Mouse (Mus musculus) skeletal muscle tissue, adult 2 months (tissue): ENCODE results near the gene Tubb3.

ENCODE experiments used
- DNase-seq: peaks from one replicate; pipeline ENCODE4 v3.0.0-alpha.2; 2012; ENCODE audit warnings: low read depth, low spot score

Tubb3 gene

DNA sequence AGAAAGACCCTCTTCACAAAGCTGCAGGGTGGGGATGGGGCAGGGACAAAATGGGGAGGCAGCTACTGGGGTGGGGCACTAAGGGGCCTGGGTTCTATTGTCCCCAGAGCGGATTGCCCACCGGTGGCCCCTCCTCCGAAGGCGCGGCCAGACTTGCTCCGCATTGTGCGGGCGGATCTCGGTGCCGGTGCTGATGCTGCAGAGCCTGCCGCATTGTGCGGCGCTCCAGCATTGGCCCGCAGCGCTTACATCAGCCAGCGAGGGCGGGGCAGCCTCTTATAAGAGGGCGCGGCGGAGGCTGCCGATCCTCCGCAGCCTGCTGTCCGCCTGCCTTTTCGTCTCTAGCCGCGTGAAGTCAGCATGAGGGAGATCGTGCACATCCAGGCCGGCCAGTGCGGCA, at the start of gene Tubb3:
TSS of gene Tubb3 (plus strand) at position 179 of the 400 bp plus-strand sequence.
- no peak for DNase-seq

DNA sequence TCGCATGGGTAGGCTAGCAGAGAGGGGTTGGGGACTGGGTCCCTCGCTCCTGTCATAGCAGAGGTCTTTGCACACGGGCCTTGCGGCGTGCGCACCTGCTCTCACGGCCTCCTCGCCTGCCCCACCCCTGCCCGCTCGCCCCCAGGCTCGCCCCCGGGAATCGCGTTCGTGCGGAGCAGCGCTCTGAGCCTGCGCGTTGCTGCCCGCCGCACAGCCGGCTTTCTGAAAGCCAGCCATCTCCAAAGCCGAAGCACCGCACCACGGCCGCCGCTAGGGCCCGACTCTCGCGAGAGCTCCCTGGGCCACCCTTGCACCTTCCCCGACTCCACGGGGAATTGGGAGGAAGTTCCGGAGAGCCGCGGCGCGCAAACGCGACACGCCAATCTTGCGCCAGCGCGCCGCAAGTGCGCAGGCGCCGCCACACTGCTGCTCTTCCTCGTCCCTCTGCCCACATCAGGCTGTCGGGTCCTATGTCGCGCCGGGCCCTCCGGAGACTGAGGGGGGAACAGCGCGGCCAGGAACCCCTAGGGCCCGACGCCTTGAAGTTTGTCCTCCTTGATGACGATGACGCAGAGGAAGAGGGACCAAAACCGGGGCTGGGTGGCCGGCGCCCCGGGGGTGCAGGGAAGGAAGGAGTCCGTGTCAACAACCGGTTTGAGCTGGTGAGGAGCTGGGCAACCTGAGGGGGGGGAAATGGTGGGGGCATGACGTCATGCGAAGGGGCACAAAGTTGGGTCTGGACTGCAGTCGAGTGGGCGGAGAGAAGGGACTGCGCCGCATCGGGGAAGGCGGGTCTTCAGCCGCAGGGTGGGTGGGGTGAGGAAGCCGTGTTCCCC, 37.6 kb upstream of the Tubb3 start, which contains the start of gene Tcf25:
TSS of gene Tcf25 (plus strand) at position 351 of the 836 bp plus-strand sequence.
- peak; percentile 98 for DNase-seq

DNA sequence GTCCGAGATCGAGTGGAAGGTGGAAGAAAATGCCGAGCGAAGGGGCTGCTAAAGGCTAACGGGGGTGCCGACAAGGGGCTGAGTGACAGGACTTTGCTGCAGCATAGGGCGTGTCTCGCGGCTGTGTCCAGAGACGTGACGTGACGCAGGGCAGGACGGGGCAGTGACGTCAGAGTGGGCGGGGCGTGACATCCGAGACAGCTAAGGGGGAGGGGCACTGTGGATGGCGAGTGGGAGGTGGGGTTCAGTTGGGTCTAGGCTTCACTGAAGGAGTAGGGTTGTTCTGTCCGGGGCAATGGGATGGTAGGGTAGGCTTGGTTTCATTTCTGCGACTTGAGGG, 37.0 kb upstream of the Tubb3 start:
- peak; percentile 91 for DNase-seq

DNA sequence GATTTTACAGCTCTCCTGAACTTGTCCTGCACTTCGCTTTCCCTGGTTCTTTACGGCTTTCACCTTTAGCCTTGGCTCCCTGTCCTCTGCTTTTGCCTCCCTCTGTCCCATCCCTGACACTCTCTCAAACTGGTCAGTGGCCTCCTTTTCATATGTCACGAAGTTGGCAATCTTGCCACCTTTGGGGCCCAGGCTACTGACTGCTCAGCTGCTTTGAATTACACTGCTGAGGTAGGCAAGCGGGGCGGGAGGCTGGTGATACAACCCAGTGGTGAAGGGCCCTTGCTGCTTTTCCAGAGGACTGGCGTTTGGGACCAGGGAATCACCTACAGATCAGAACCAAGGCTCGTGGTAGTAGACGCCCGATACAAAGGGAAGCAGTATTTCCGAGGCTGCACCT, 35.5 kb upstream of the Tubb3 start:
- DNase-seq: peak; percentile 68

DNA sequence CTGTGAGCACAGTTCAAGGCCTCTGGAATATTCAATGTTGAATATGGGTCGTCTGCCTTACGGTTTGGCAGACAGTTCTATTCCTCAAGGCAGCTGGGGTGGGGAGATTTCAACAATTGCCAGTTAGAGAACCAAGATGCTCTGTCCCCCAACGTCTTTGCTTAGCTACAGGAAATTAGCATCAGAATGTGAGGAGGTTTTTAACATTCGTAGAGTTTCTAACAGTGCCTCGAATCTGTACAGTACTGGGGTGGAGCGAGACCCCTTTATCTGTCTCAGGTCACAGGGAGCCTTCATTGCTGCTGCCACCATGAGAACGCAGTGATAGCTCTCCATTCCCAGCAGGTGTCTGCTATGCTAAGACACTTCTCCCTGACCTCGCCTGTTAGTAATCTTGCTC, 35.1 kb upstream of the Tubb3 start:
- no peak for DNase-seq

DNA sequence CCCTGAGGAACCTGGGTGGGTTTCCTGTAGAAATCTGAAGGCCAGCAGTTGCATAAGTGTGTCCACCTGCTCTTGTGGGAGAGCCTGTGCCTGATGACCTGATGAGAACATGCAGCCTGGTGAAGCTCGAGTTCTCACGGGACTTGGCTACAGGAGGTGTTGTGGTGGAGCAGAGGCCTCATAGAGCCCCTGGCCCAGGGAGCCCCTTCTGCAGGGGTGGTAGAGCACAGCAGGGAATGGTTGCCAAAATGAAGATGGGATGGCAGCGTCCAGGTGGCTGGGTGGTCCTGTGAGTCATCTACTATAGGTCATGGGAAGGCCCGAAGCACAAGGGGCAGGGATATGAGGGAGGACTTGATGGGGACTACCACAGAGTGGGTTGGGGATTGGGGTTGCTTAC, 29.5 kb upstream of the Tubb3 start:
- DNase-seq: no peak

DNA sequence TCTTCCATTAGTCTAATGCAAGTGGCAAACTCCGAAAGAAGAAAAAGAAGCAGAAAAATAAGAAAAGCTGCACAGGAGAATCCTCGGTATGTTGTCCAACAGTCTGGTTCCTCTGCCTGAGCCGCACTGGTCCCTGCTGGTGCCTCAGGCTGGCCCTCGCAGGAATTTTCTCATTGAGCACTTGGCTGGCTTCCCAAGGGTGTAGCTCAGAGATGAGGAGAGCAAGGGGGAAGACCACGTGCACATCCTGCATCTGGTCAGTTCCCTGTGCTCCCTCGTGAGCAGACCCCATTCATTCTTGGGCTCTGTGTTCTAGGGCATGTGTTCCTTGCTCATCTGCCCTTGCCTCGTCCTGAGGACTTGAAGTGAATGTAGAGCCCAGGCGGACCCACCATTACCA, 28.7 kb upstream of the Tubb3 start:
- DNase-seq: no peak

DNA sequence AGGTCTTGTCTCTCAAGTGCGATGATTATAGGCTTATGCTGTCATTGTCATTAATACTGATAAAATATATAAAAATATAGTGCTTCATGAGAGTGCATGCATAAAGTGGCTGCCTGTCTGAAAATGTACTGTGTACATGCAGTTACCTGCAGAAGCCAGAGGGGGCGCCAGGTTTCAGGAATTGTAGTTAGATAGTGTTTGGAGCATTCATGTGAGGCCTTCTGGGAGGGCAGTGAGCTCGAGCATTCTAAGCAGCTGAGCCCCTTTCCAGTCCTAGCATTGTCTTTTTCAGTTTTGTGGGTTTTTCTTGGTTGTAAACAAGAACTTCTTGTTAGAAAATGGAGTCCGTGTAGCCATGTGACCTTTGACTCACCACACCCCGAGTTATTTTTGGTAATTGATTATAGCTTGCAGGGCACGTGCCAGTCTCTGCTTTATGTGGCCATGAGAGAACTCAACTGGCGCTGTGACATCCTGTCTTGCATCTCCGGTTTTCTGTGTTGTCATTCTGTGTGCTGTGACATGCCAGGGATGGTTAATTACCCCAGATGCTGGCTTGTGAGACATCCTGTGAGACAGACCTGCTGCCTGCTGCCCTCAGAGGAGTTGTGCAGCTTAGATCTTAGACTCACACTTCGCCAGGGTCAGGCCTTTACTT, 26.2 kb upstream of the Tubb3 start:
- no peak for DNase-seq

DNA sequence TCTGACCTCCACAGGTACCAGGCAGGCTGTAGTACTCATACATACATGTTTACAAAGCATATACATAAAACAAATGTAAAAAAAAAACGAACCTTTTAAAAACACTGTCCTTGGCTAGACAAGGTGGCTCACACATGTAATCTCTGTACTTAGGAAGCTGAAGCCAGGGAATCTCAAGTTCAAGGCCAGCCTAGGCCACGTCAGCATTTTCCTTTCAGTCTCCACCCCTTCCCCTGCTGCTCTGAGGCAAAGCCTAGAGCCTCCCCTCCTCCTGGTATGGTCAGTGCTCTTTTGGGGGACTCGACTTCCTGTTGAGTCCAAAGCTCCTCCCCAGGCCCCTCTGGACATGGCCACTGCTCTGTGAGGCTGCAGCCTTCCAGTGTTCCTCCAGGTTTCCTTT, 24.2 kb upstream of the Tubb3 start:
- no peak for DNase-seq

DNA sequence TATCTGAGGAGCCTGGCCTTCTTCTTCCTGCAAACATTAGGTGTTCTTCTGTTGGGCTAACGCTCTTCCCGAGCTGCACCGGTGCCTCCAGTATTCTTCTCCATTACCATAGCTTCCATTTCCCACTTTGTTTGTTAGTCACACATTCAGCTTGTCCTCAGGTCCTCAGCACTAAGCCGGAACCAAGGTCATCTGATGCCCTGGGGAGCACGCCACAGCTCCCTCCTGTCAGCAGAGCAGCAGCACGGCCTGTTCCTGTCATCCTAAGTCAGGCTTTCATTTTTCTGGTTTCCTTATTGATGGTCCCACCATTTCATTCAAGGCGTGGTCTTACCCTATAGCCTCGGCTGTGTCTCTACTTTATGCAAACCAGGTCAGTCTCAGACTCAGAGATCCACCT, 23.4 kb upstream of the Tubb3 start:
- no peak for DNase-seq

DNA sequence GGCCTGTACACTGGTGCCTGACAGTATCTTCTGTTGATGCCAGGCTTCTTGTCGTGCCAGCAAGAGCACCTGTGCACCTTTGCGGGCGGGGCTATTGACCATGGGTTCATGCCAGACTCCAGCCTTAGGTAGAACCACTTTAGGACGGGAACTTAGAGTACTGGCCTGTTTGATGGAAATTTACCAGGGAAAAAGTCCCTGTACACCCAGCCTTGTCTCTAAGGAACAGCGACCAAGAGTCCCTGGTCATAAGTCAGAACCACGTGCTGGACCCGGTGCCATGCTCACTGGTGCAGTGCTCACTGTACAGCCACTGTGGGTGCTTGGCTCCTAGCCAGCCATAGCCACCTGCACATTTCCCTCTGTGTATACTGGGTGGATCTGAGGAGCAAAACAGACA, 22.2 kb upstream of the Tubb3 start:
- no peak for DNase-seq

DNA sequence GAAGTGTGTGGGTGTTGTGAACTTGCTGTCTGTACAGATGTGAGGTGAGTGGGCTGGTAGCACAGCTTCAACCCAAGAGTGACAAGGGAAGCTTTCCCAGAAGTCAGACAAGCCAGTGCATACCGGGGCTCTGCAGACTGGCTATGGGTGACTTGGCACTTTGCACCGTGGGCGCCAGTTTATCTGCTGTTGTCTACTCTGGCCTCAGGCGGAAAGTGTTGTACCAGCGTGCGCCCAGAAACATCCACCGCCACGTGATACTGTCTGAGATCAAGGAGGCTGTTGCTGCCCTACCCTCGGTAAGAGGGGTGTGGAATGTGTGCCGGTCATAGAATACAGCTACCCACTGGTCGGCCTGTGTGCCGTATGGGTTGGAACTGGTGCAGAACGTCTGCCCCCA, 12.9 kb upstream of the Tubb3 start:
- DNase-seq: no peak

DNA sequence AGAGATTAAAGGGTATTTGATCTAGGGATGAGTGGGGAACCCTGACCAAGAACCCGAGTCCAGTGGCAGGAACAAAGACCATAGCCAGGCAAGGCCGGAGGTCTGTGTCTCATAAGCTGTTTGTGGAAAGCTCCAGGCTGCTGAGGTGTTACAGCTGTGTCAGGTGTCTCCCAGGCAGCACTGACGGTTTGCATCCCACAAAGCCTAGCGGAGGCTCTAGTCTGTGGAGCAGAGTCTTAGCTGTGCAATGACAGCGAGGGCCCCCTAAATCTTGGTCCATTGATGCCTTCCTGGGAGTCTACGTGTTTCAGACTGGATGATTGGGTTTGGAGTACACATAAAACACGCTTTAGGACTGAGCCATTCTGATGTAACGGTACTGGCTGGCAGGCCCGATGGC, 9.3 kb upstream of the Tubb3 start:
- no peak for DNase-seq

DNA sequence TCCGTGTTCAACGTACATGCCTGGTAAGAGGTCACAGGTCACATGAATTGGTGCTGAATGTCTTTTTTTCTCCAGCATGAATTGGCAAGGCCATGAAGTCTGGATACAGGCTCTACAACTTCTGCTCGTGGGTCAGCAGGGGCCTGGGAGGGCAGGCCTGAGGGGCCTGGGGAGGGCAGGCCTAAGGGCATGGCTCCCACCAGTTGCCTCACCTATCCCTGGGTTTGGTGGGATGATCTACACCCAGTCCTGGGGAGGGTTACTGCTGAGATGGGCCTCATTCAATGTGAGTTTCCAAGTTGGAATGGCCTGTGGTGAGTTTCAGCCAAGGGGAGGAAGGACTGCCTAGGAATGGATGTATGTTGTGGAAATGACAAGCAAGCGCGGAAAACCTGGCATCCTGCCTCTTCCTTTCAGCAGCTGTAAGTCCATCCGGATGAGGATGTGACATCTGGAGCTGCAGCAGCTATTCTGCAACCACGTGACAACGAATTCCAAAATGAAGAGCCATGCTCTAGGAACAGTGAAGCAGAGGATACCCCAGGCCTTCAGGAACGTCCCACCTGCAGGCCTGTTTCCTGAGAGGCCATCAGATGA, 8.4 kb upstream of the Tubb3 start:
- no peak for DNase-seq

DNA sequence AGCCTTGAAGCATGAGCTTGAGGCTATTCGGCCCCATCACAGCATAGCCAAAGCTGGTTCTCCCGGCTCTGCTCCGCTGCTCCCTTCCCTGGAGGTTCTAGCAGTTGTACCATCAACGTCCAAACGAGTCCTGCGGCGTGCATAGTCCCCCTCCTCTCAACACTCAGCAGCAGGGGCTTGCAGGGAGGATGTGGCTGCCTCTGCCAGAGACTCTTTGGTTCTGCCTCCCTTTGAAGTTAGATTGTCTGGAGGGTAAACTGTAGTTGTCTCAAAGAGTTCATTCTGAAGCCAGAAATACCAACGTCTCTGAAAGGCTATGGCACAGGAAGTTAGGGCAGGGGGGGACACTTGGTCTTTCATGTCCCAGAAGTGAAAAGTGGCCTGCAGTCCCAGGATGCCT, 6.7 kb upstream of the Tubb3 start:
- DNase-seq: no peak

DNA sequence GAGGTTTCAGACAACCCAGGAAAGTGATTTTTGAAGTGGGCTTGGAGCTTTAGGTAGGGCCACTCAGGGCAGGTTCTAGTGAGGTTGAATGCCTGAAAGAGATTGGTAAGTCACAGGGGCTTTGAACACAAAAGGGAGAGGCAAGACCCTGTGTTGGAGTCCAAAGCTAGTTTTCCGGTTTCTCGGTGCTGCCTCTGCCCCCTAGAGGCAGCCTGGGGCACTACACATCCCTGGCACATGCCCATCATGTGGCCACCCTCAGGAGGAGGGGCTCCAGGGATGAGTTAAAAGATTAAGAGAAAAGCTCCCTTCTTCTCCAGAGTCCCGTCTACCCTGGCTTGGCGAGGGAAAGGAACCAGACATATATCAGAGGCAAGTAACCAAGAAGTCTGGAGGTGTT, 4.4 kb upstream of the Tubb3 start, which contains the start of gene Mc1r:
TSS of gene Mc1r (plus strand) at position 322 of the 400 bp plus-strand sequence.
- DNase-seq: no peak

DNA sequence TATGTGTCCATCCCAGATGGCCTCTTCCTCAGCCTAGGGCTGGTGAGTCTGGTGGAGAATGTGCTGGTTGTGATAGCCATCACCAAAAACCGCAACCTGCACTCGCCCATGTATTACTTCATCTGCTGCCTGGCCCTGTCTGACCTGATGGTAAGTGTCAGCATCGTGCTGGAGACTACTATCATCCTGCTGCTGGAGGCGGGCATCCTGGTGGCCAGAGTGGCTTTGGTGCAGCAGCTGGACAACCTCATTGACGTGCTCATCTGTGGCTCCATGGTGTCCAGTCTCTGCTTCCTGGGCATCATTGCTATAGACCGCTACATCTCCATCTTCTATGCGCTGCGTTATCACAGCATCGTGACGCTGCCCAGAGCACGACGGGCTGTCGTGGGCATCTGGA, 3.6 kb upstream of the Tubb3 start:
- no peak for DNase-seq

DNA sequence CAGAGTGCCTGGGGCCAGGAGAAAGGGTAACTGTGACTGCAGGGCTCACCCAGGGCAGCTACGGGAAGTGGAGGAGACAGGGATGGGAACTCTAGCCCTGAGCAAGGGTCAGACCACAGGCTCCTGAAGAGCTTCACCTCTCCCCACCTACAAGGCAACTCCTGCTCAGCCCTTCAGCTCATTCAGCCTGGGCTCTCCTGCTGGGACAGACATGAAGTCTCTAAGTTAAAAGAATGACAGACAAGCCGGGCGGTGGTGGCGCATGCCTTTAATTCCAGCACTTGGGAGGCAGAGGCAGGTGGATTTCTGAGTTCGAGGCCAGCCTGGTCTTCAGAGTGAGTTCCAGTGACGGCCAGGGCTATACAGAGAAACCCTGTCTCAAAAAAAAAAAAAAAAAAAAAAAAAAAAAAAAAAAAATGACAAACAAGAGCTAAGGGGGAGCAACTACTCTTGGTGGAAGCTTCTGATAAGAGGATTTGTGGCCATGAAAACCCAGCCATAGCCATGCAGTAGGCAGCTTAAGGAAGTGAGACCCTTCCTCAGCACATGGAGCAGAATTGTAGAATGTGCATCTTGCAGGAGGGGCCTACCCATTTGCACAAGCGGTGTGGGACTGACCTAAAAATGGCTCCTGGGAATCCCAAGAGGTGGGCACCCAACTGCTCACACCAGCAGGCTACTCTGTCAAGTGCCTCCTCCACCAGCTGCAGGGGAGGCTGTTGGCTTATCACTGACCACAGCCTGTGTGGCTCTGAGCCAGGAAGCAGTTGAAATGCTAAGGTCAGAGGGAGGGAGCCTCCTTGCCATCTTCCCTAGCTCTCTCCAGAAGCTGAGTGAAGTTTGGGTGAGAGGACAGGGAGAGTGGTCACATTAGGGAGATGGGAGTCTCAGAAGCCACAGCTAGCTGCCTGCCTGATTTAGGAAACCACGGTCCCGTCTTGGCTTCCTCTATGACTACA, 2.4 kb upstream of the Tubb3 start:
- DNase-seq: no peak

DNA sequence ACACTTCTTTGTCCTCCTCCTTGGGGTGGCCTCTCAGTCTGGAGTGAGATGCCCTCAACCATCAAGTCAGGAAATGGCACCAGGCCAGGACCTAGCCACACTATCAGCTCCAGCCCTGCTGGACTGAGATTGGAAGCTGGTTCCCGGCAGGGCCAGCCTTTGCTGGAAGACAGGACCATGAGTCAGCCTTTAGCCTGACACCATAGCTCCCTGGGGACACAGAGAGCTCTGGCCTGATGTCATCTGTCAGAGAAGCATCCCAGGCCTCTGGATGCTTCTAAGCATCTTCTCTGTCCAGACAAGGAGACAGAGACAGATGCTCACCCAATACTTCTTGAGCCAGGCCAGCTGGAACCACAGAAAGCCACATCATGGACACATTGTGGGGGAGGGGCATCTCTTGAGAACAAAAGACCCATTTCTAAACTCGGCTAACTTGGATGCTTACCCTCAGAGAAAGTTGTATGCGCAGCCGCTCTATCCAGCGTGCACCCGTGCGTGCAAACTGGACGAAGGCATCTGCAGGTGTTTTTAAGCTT, 1.1 kb upstream of the Tubb3 start:
- peak; percentile 60 for DNase-seq

DNA sequence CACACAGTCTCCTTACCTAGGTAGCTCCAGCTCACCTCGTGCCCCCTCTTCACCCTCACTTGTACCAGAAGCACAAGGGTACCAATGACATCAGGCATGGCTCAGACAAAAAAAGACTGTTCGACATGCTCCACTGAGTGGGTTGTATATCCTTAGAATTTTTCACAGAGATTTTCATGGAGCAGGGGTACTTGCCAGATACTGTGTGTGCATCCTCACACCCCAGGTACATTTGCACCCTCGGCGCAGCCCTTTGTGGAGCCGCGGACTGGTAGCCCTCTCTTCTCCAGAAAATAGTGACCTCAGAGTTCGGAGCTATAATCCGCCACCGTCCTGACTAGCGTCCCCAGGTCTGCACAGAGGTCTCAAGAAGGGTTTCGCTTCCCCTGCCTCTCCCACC, 436 bp upstream of the Tubb3 start:
- DNase-seq: no peak

DNA sequence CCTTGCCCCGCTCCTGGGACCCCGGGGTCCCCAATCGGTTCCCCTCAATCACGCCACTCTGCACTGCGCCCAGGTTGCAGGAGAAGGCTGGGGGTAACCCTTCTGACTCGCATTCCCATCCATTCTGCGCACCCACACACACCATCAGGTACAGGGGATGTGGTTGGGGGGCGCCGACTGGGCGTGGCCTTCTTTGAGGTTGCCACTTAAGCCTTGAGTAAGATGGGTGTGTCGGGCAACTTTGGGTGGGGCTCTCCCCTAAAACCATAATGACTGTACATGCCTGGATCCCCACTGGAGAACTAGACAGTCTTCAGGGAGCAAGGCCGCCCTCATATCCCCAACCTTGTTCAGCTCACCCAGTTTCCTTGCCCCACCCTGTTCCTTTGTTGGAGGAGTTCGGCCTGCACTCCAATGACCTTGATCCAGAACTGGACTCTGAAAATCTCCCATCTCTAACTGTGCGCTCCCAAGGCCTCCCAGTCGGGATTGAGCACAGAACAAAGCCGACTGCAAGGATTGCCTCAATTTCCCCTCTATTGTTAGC, 630 bp downstream of the Tubb3 start:
- DNase-seq: no peak
